Mouse (Mus musculus): ENCODE data around the gene M6pr. TPM values are rescaled to one million over a fixed set of nuclear protein-coding genes. Genes with fewer than 3 reads are reported as not detected.

Gene M6pr
- total and polyA plus RNA-seq, 3 experiments: 27.4 to 552 (median 190) TPM

DNA sequence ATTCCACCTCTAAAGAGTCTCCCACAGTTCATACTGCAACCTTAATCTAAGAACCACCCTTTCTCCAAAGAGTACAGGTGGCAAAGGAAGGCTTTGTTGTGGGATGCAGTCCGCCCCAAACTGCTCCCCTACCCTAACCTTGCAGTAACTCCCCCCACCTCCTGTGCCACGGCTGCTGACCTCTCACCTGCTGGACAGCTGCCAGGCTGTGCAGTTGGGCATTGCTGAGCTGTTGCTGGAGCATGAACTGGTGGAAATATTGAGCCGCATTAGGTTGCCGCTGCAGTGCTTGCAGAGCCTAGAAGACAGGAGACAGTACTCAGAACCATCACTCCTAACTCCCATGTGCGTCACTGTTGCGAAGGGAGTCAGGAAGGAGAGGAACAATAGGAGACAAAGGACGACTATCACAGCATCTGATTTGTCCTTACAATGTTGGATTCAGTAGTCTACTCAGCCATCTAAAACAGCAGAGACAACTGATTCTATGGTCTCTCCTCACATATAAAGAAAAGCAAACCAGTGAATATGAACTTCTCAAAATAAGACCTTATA, 26.3 kb downstream of the M6pr start:
- peaks cover 59% of the 10 kb centered on the region for H3K36me3 ChIP-seq (replicated peaks)
- no peak for TF ChIP-seq GATA2 (IDR thresholded peaks at IDR 0.05; ENCODE audit: borderline replicate concordance, low read depth, low read length)
- TF ChIP-seq TAL1 (conservative IDR thresholded peaks at IDR 0.05; ENCODE audit: low read depth, low read length): no peak
- TF ChIP-seq GATA1 (IDR thresholded peaks at IDR 0.05; ENCODE audit: borderline replicate concordance, low read length): no peak
- TF ChIP-seq CTCF (IDR thresholded peaks at IDR 0.05; ENCODE audit: low read depth, low read length): no peak
- TF ChIP-seq POLR2AphosphoS5 (IDR thresholded peaks at IDR 0.05; ENCODE audit: insufficient replicate concordance, low read depth, low read length): no peak
- no peaks in the 10 kb centered on the region for H3K9me3 ChIP-seq (replicated peaks)
- H3K27me3 ChIP-seq (ENCODE audit: insufficient read depth, low read length): no peaks in the 10 kb centered on the region
- no peak overlapping the region for H3K4me3 ChIP-seq (ENCODE audit: low read depth, low read length)
- H3K4me1 ChIP-seq (ENCODE audit: insufficient read depth, low read depth, low read length): peaks cover 10% of the 10 kb centered on the region
- ATAC-seq (ENCODE audit: extremely low read depth, insufficient number of reproducible peaks, low FRiP score, poor library complexity, severe bottlenecking): no peak
- no peak for DNase-seq (ENCODE audit: low spot score)

DNA sequence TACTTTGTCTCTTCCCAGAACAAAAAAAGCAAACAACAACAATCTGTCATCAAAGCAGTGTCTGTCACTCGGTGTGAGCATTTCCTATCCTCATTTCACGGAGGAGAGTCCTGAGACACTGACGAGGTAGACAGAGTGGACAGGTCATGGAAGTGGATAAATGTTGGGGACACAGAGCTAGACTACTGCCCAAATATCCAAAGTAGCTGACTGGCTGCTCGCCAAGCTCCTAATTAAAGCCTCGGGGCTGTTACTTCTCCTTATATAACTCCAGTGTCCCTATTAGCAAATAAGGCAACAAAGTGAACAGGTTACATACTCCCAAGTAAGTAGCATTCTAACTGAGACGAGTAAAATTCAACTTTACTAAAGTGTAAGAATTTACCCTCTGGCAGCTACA, 29.0 kb downstream of the M6pr start:
- TF ChIP-seq POLR2AphosphoS5 (IDR thresholded peaks at IDR 0.05; ENCODE audit: insufficient replicate concordance, low read depth, low read length) (no peak), GATA2 (IDR thresholded peaks at IDR 0.05; ENCODE audit: borderline replicate concordance, low read depth, low read length) (no peak), TAL1 (conservative IDR thresholded peaks at IDR 0.05; ENCODE audit: low read depth, low read length) (no peak), CTCF (IDR thresholded peaks at IDR 0.05; ENCODE audit: low read depth, low read length) (no peak), GATA1 (IDR thresholded peaks at IDR 0.05; ENCODE audit: borderline replicate concordance, low read length) (no peak)
- Histone ChIP-seq H3K4me3 (ENCODE audit: low read depth, low read length) (no peak overlapping the region; the same call in 1 of the 2 replicates), H3K4me1 (ENCODE audit: insufficient read depth, low read depth, low read length) (peaks cover 29% of the 10 kb centered on the region), H3K27me3 (ENCODE audit: insufficient read depth, low read length) (no peaks in the 10 kb centered on the region), H3K9me3 (replicated peaks) (no peaks in the 10 kb centered on the region), H3K36me3 (replicated peaks) (peaks cover 40% of the 10 kb centered on the region)
- ATAC-seq (ENCODE audit: extremely low read depth, insufficient number of reproducible peaks, low FRiP score, poor library complexity, severe bottlenecking) (no peak), DNase-seq (ENCODE audit: low spot score) (no peak)

DNA sequence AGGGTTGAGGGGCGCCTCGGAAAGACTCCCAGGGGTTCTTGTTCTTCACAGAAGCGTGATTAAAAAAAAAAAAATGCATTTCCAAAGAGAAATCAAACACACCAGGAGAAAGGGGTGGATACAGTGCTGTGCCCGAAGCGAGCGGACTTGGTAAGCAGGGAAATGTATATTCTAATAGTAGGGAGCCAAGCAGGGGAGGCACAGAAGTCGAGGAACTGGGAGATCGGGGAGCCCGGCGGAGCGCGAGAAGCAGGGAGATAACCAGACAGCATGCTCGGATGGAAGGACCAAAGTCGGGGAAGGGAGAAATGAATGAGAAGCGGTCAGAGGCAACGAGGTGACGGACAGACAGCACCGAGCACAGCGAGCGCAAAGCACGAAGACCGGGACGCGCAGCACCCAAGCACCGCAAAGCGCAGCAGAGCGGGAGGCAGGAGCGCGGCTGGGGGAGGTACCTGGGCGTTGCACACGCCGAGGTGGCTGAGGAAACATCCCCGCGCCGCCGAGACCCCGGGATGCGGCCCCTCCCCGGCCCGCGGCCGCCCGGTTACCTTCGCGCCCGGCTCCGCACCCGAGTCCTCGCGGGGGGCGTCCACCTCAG, 30.6 kb downstream of the M6pr start:
- Histone ChIP-seq H3K4me3 (ENCODE audit: low read depth, low read length) (peak overlapping the region; percentile 92), H3K4me1 (ENCODE audit: insufficient read depth, low read depth, low read length) (peaks cover 44% of the 10 kb centered on the region), H3K36me3 (replicated peaks) (peaks cover 24% of the 10 kb centered on the region), H3K27me3 (ENCODE audit: insufficient read depth, low read length) (no peaks in the 10 kb centered on the region), H3K9me3 (replicated peaks) (no peaks in the 10 kb centered on the region)
- TF ChIP-seq TAL1 (conservative IDR thresholded peaks at IDR 0.05; ENCODE audit: low read depth, low read length) (no peak), CTCF (IDR thresholded peaks at IDR 0.05; ENCODE audit: low read depth, low read length) (no peak), POLR2AphosphoS5 (IDR thresholded peaks at IDR 0.05; ENCODE audit: insufficient replicate concordance, low read depth, low read length) (no peak), GATA1 (IDR thresholded peaks at IDR 0.05; ENCODE audit: borderline replicate concordance, low read length) (no peak), GATA2 (IDR thresholded peaks at IDR 0.05; ENCODE audit: borderline replicate concordance, low read depth, low read length) (no peak)
- peak; percentile 64 for DNase-seq (ENCODE audit: low spot score)
- no peak for ATAC-seq (ENCODE audit: extremely low read depth, insufficient number of reproducible peaks, low FRiP score, poor library complexity, severe bottlenecking)

DNA sequence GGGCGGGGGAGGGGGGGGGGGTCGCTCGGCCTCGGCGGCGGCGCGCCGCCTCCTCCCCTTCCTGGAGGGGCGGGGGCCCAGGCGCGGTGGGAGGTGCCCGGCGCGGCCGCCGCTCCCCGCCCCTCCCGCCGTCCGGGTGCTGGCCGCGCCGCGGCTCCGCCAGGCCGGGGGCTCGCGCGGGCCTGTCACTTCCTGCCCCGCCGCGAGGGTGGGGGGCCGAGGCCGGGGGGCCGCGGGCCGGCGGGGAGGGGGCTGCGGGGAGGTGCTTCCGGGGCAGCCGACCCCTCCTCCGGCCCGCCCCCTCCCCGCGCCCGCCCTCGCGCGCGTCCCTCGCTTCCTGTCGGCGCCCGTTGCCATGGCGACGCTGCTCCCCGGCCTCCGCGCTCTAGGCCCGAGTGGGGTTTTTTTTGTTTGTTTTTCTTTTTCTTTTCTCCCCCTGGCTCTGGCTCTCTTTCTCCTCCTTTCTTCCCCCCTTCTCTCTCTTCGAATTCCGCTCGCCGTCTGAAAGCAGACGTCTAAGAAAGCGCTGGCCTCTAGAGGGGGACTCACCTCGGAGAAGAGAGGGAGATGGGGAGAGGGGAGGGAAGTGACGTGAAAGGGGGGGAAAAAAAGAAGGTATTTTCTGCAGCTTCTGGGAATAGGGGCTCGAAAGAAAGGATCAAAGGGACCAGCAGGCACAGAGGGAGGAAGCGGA, 31.3 kb downstream of the M6pr start:
- Histone ChIP-seq H3K4me1 (ENCODE audit: insufficient read depth, low read depth, low read length) (peaks cover 51% of the 10 kb centered on the region), H3K36me3 (replicated peaks) (peaks cover 18% of the 10 kb centered on the region)
- DNase-seq (ENCODE audit: low spot score): peak; percentile 86

DNA sequence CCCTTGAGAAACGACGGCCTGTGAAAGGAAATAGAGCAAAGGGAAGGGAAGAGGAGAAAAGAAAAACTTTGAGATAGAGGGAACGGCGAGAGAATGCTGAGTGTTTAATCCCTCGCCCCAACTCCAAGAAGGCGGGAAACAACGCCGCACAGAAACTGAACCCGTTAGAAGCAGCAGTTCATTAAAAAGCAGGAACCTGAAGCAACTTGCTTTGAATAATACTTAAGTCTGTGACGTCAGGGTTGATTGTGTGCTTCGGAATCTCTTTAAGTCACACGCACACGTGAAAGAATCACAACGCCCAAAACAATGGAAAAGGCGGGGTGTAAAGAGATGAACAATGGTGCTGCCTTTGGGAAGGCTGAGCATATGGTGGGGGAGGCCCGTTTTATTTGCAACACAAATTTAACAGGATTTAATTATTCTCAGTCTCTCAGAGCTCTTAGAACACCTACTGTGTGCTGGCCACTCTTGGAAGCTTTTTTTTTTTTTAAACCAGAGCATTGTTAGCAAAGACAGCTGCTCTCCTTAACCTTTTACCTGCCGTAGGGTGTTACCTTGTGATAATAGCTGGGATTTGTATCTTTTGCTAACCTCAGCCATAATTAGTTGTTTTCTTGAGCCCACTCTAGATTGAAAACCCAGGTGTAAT, 32.0 kb downstream of the M6pr start, which contains the start of gene Phc1:
TSS of gene Phc1 (minus strand) at position 213 of the 652 bp plus-strand sequence.
- DNase-seq (ENCODE audit: low spot score): peak; percentile 19
- H3K4me1 ChIP-seq (ENCODE audit: insufficient read depth, low read depth, low read length): peaks cover 55% of the 10 kb centered on the region
- no peak for ATAC-seq (ENCODE audit: extremely low read depth, insufficient number of reproducible peaks, low FRiP score, poor library complexity, severe bottlenecking)
- peaks cover 12% of the 10 kb centered on the region for H3K36me3 ChIP-seq (replicated peaks)
- no peaks in the 10 kb centered on the region for H3K9me3 ChIP-seq (replicated peaks)
- H3K27me3 ChIP-seq (ENCODE audit: insufficient read depth, low read length): no peaks in the 10 kb centered on the region
- TF ChIP-seq GATA1 (IDR thresholded peaks at IDR 0.05; ENCODE audit: borderline replicate concordance, low read length) (no peak), GATA2 (IDR thresholded peaks at IDR 0.05; ENCODE audit: borderline replicate concordance, low read depth, low read length) (no peak), CTCF (IDR thresholded peaks at IDR 0.05; ENCODE audit: low read depth, low read length) (no peak), TAL1 (conservative IDR thresholded peaks at IDR 0.05; ENCODE audit: low read depth, low read length) (no peak), POLR2AphosphoS5 (IDR thresholded peaks at IDR 0.05; ENCODE audit: insufficient replicate concordance, low read depth, low read length) (no peak)
- H3K4me3 ChIP-seq (ENCODE audit: low read depth, low read length): peak within 1 kb of the TSS; percentile 92

More for the DNA sequence above, 31.3 kb downstream of the M6pr start:
- peak overlapping the region; percentile 92 for H3K4me3 ChIP-seq (ENCODE audit: low read depth, low read length)
- TF ChIP-seq CTCF (IDR thresholded peaks at IDR 0.05; ENCODE audit: low read depth, low read length) (no peak), TAL1 (conservative IDR thresholded peaks at IDR 0.05; ENCODE audit: low read depth, low read length) (no peak)
- H3K27me3 ChIP-seq (ENCODE audit: insufficient read depth, low read length): no peaks in the 10 kb centered on the region
- H3K9me3 ChIP-seq (replicated peaks): no peaks in the 10 kb centered on the region
- ATAC-seq (ENCODE audit: extremely low read depth, insufficient number of reproducible peaks, low FRiP score, poor library complexity, severe bottlenecking): peak; percentile 42

All from G1E (cell line).